Mouse (Mus musculus) CH12.LX (cell line): Measurements from ENCODE around the gene Extl1. TPM values are rescaled to one million over a fixed set of nuclear protein-coding genes. Genes with fewer than 3 reads are reported as not detected.

ENCODE experiments used
- DNase-seq: peaks from one replicate; pipeline ENCODE4 v3.0.0-alpha.2; 2013; ENCODE audit errors: extremely low read depth
- H3K27ac ChIP-seq: 2 replicates; pipeline ENCODE4 v1.5.1; 2012; ENCODE audit warnings: low read depth, mild to moderate bottlenecking, control low read depth, moderate library complexity; ENCODE audit not compliant: insufficient read depth
- H3K27me3 ChIP-seq: replicated peaks from 2 replicates; pipeline ENCODE3; 2012; ENCODE audit warnings: inconsistent platforms
- H3K36me3 ChIP-seq, 2 experiments: replicated peaks in 1 of 2; 2 replicates each; pipeline versions ENCODE3 to v1.6.1; 2012; ENCODE audit warnings: inconsistent platforms in 1 of 2, low read length in 1 of 2, mild to moderate bottlenecking in 1 of 2, mixed read lengths in 1 of 2, moderate library complexity in 1 of 2; ENCODE audit not compliant: control insufficient read depth in 1 of 2, insufficient read depth in 1 of 2
- H3K4me1 ChIP-seq, 2 experiments: 2 replicates each; pipeline ENCODE4 v1.6.1; 2012; ENCODE audit warnings: inconsistent platforms in 1 of 2, moderate library complexity in 1 of 2; ENCODE audit not compliant: insufficient read depth in 2 of 2, control insufficient read depth in 1 of 2
- H3K4me2 ChIP-seq: 2 replicates; pipeline ENCODE4 v1.6.1; 2012; ENCODE audit warnings: low read depth, mild to moderate bottlenecking, control low read depth; ENCODE audit not compliant: poor library complexity, insufficient read depth, severe bottlenecking
- H3K4me3 ChIP-seq, 3 experiments: fragments of 150-350 bp in 1 of 3; sonication (generic) in 1 of 3; replicated peaks in 1 of 3; 2 replicates each; pipeline versions ENCODE3 to v1.5.1; 2011 to 2012; ENCODE audit warnings: low read depth in 2 of 3, low read length in 2 of 3, mild to moderate bottlenecking in 2 of 3, moderate library complexity in 2 of 3, control low read depth in 1 of 3, improper control_type of control experiment in 1 of 3, inconsistent platforms in 1 of 3, mixed read lengths in 1 of 3; ENCODE audit not compliant: poor library complexity in 1 of 3
- H3K79me2 ChIP-seq: replicated peaks from 2 replicates; pipeline ENCODE4 v1.6.1; 2012; ENCODE audit warnings: mild to moderate bottlenecking, moderate library complexity; ENCODE audit not compliant: control insufficient read depth, poor library complexity, insufficient read depth, severe bottlenecking; ENCODE audit errors: extremely low read depth
- H3K9ac ChIP-seq: 2 replicates; pipeline ENCODE4 v1.6.1; 2012; ENCODE audit warnings: low read depth, mild to moderate bottlenecking, control low read depth, moderate library complexity; ENCODE audit not compliant: insufficient read depth
- H3K9me3 ChIP-seq: replicated peaks from 2 replicates; pipeline ENCODE3; 2012; ENCODE audit warnings: low read length, inconsistent platforms, mixed read lengths
- CHD1 ChIP-seq: IDR thresholded peaks from 2 replicates; pipeline ENCODE4 v1.6.1; 2012; ENCODE audit warnings: low read depth, low read length, improper control_type of control experiment, inconsistent platforms
- CTCF ChIP-seq, 2 experiments: IDR thresholded peaks in 1 of 2; conservative IDR thresholded peaks in 1 of 2; 2 replicates each; pipeline ENCODE4 v1.5.1; 2011 to 2012; ENCODE audit warnings: low read depth in 2 of 2, low read length in 2 of 2, improper control_type of control experiment in 1 of 2, inconsistent platforms in 1 of 2, mild to moderate bottlenecking in 1 of 2, moderate library complexity in 1 of 2
- E2F4 ChIP-seq: IDR thresholded peaks from 2 replicates; pipeline ENCODE4 v1.6.1; 2011; ENCODE audit warnings: low read depth, low read length, improper control_type of control experiment; ENCODE audit not compliant: insufficient replicate concordance
- EP300 ChIP-seq: IDR thresholded peaks from 2 replicates; pipeline ENCODE4 v1.6.1; 2011; ENCODE audit warnings: low read length, improper control_type of control experiment
- GABPA ChIP-seq: IDR thresholded peaks from 2 replicates; pipeline ENCODE4 v1.6.1; 2012; ENCODE audit warnings: low read depth, low read length, improper control_type of control experiment, inconsistent platforms; ENCODE audit not compliant: insufficient replicate concordance
- HCFC1 ChIP-seq: IDR thresholded peaks from 2 replicates; pipeline ENCODE4 v1.6.1; 2012; ENCODE audit warnings: low read depth, mild to moderate bottlenecking, inconsistent platforms, low read length, improper control_type of control experiment
- IRF4 ChIP-seq: IDR thresholded peaks from 2 replicates; pipeline ENCODE4 v1.6.1; 2014; ENCODE audit warnings: low read depth, mild to moderate bottlenecking, inconsistent platforms, low read length, improper control_type of control experiment
- JUND ChIP-seq: conservative IDR thresholded peaks from 2 replicates; pipeline ENCODE4 v1.6.1; 2011; ENCODE audit warnings: low read depth, low read length, improper control_type of control experiment
- KAT2A ChIP-seq: IDR thresholded peaks from 2 replicates; pipeline ENCODE4 v1.6.1; 2012; ENCODE audit warnings: low read length, improper control_type of control experiment, inconsistent platforms; ENCODE audit not compliant: insufficient replicate concordance
- MAFK ChIP-seq: IDR thresholded peaks from 2 replicates; pipeline ENCODE4 v1.6.1; 2011; ENCODE audit warnings: low read length, improper control_type of control experiment; ENCODE audit not compliant: insufficient replicate concordance
- MAX ChIP-seq: IDR thresholded peaks from 2 replicates; pipeline ENCODE4 v1.6.1; 2011; ENCODE audit warnings: low read length, improper control_type of control experiment
- MEF2A ChIP-seq: IDR thresholded peaks from 2 replicates; pipeline ENCODE4 v1.6.1; 2014; ENCODE audit warnings: low read depth, mild to moderate bottlenecking, inconsistent platforms, low read length, improper control_type of control experiment, borderline replicate concordance
- MYC ChIP-seq: IDR thresholded peaks from 2 replicates; pipeline ENCODE4 v1.6.1; 2011; ENCODE audit warnings: low read depth, mild to moderate bottlenecking, improper control_type of control experiment, low read length
- NELFE ChIP-seq: IDR thresholded peaks from 2 replicates; pipeline ENCODE4 v1.6.1; 2011; ENCODE audit warnings: low read depth, low read length, improper control_type of control experiment
- NRF1 ChIP-seq: IDR thresholded peaks from 2 replicates; pipeline ENCODE4 v1.6.1; 2014; ENCODE audit warnings: low read depth, mild to moderate bottlenecking, inconsistent platforms, low read length, improper control_type of control experiment, moderate library complexity
- PAX5 ChIP-seq: IDR thresholded peaks from 2 replicates; pipeline ENCODE4 v1.6.1; 2012; ENCODE audit warnings: low read length, inconsistent platforms, mixed read lengths
- POLR2AphosphoS2 ChIP-seq: IDR thresholded peaks from 2 replicates; pipeline ENCODE4 v1.6.1; 2011; ENCODE audit warnings: low read depth, low read length, improper control_type of control experiment
- RAD21 ChIP-seq: IDR thresholded peaks from 2 replicates; pipeline ENCODE4 v1.6.1; 2011; ENCODE audit warnings: low read depth, mild to moderate bottlenecking, low read length, improper control_type of control experiment, moderate library complexity
- RCOR1 ChIP-seq: conservative IDR thresholded peaks from 2 replicates; pipeline ENCODE4 v1.6.1; 2012; ENCODE audit warnings: low read depth, mild to moderate bottlenecking, inconsistent platforms, low read length, improper control_type of control experiment
- SIN3A ChIP-seq: IDR thresholded peaks from 2 replicates; pipeline ENCODE4 v1.6.1; 2012; ENCODE audit warnings: low read length, improper control_type of control experiment, inconsistent platforms
- SMC3 ChIP-seq: IDR thresholded peaks from 2 replicates; pipeline ENCODE4 v1.6.1; 2011; ENCODE audit warnings: low read depth, low read length, improper control_type of control experiment
- TCF12 ChIP-seq: IDR thresholded peaks from 2 replicates; pipeline ENCODE4 v1.6.1; 2014; ENCODE audit warnings: low read depth, mild to moderate bottlenecking, inconsistent platforms, low read length, improper control_type of control experiment
- USF1 ChIP-seq: IDR thresholded peaks from 2 replicates; pipeline ENCODE4 v1.6.1; 2014; ENCODE audit warnings: low read depth, mild to moderate bottlenecking, inconsistent platforms, low read length, improper control_type of control experiment
- USF2 ChIP-seq: conservative IDR thresholded peaks from 2 replicates; pipeline ENCODE4 v1.6.1; 2011; ENCODE audit warnings: low read depth, low read length, improper control_type of control experiment
- ZC3H11A ChIP-seq: IDR thresholded peaks from 2 replicates; pipeline ENCODE4 v1.6.1; 2012; ENCODE audit warnings: low read depth, mild to moderate bottlenecking, inconsistent platforms, low read length, improper control_type of control experiment
- ZKSCAN1 ChIP-seq: IDR thresholded peaks from 2 replicates; pipeline ENCODE4 v1.6.1; 2012; ENCODE audit warnings: low read depth, inconsistent platforms, low read length, improper control_type of control experiment, borderline replicate concordance
- ZNF384 ChIP-seq: IDR thresholded peaks from 2 replicates; pipeline ENCODE4 v1.6.1; 2012; ENCODE audit warnings: low read depth, low read length, improper control_type of control experiment, inconsistent platforms
- dilution Hi-C: fragments of 300-500 bp; cut with MboI; formaldehyde crosslinking; loops from 2 replicates; pipeline ENCODE4 v1.14.3; 2020; ENCODE audit warnings: low sequenced_read_pairs; ENCODE audit not compliant: extremely low pct_unique_long_range_greater_than_20kb, extremely low pct_ligation_motif_present
- in situ Hi-C: fragments of 300-500 bp; cut with MboI; formaldehyde crosslinking; loops from 3 replicates; pipeline ENCODE4 v1.14.3; 2019; ENCODE audit warnings: low sequenced_read_pairs, low pct_ligation_motif_present, low pct_unique_long_range_greater_than_20kb, mixed read lengths
- polyA plus RNA-seq: library from polyadenylated mRNA; unstranded; fragments of >175 nt; gene quantifications from 2 replicates; pipeline ENCODE4 v1.2.1, GENCODE M21; 2012; ENCODE audit warnings: low read depth; ENCODE audit not compliant: insufficient read length
- total RNA-seq, 2 experiments: library from RNA; depleted of rRNA; stranded (reverse); fragments of 300-350 nt in 1 of 2; fragments of >200 nt in 1 of 2; gene quantifications; 2 replicates each; pipeline ENCODE4 v1.2.3; 2012 to 2014

Gene Extl1
- total and polyA plus RNA-seq, 3 experiments = 0.54 to 4.5 (median 1.6) TPM

DNA sequence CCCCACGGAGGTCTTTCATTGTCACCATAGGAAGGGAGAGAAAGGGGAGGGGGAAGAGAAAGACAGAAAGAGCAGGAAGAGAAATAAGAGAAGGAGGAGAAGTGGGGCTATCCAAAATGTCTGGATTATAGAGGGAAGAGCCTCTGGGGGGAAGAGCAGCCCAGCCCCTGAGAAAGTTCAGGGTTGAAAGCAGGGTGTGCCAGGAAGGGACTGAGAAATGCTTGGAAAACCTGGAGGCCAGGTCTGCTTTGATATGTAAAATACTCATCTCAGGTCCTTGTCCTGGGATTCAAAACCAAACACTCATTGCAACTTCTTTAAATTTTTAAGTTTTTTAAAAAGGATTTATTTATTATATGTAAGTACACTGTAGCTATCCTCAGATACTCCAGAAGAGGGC, 8.0 kb upstream of the Extl1 start:
- H3K4me2 ChIP-seq = no peak overlapping the region
- H3K4me1 ChIP-seq = peaks cover 0 to 3% of the 10 kb centered on the region in 2 experiments; a peak in 1 of 4 replicates
- no peak overlapping the region for H3K4me3 ChIP-seq
- no peaks in the 10 kb centered on the region for H3K79me2 ChIP-seq
- H3K9me3 ChIP-seq = peaks cover 6% of the 10 kb centered on the region
- in situ Hi-C loops = no loop called here
- H3K9ac ChIP-seq = no peak overlapping the region
- H3K27ac ChIP-seq = no peak overlapping the region
- no peak for TF ChIP-seq NELFE
- TF ChIP-seq RCOR1 = no peak
- no peak for TF ChIP-seq JUND
- TF ChIP-seq TCF12 = no peak
- TF ChIP-seq E2F4 = no peak
- no peak for TF ChIP-seq SIN3A
- no peak for TF ChIP-seq RAD21
- TF ChIP-seq GABPA = no peak
- no peak for TF ChIP-seq MEF2A
- no peak for TF ChIP-seq POLR2AphosphoS2
- no peak for TF ChIP-seq IRF4
- no peak for TF ChIP-seq ZKSCAN1
- TF ChIP-seq MAFK = no peak
- no peak for TF ChIP-seq PAX5
- no peak for TF ChIP-seq CHD1
- TF ChIP-seq MYC = no peak
- no peak for TF ChIP-seq KAT2A
- no peak for TF ChIP-seq HCFC1
- TF ChIP-seq, all 38 proteins: peak for 0
- dilution Hi-C loops = no loop called here
- H3K27me3 ChIP-seq = no peaks in the 10 kb centered on the region
- H3K36me3 ChIP-seq = no peaks in the 10 kb centered on the region
- DNase-seq = no peak

DNA sequence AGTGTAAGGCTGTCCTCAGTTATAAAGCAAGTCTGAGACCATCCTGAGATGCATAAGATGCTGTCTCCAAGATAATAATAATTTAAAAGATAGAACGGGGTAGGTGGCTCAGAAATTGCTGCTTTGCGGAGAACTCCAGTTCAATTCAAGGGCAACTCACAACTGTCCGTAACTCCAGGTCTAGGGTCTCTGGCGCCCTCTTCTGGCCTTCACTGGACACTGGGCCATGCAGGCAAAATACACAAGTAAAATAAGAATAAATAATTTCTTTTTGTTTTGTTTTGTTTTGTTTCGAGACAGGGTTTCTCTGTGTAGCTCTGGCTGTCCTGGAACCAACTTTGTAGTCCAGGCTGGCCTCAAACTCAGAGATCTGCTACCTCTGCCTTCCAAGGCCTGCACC, 4.7 kb upstream of the Extl1 start:
- dilution Hi-C loops = no loop called here
- DNase-seq = peak; percentile 79
- H3K4me2 ChIP-seq = no peak overlapping the region
- H3K36me3 ChIP-seq = no peaks in the 10 kb centered on the region
- no peaks in the 10 kb centered on the region for H3K4me1 ChIP-seq
- H3K79me2 ChIP-seq = no peaks in the 10 kb centered on the region
- no peaks in the 10 kb centered on the region for H3K27me3 ChIP-seq
- H3K9me3 ChIP-seq = peaks cover 6% of the 10 kb centered on the region
- H3K9ac ChIP-seq = no peak overlapping the region
- in situ Hi-C loops = no loop called here
- TF ChIP-seq CTCF (conservative IDR thresholded peaks at IDR 0.05 in 1 of 2, IDR thresholded peaks at IDR 0.05 in 1 of 2; ENCODE audit: low read depth in 2 of 2, low read length in 2 of 2) (peak; percentile 50 to 76; a peak in 3 of 4 replicates), MAFK (no peak), EP300 (no peak), USF2 (no peak), ZNF384 (peak; percentile 55; the same call in 1 of the 2 replicates), SIN3A (no peak), ZC3H11A (peak; percentile 19), RAD21 (peak; percentile 74), SMC3 (peak; percentile 74), USF1 (no peak), MAX (no peak), NRF1 (no peak)
- no peak overlapping the region for H3K4me3 ChIP-seq
- no peak overlapping the region for H3K27ac ChIP-seq
